Mouse (Mus musculus) heart, embryonic 13.5 days (tissue): ENCODE data around the gene Dach2. TPM values are rescaled to one million over a fixed set of nuclear protein-coding genes. Genes with fewer than 3 reads are reported as not detected.

ENCODE experiments used
- ATAC-seq: fragments of 200-750 bp; cut with Nextera tagmentation; 2 replicates; pipeline ENCODE4 v1.8.0; 2017; ENCODE audit warnings: moderate TSS enrichment; ENCODE audit not compliant: insufficient number of reproducible peaks, low FRiP score, low TSS enrichment; ENCODE audit errors: extremely low read depth
- H3K27ac ChIP-seq: fragments of 300-500 bp; sonication (generic); replicated peaks from 2 replicates; pipeline ENCODE4 v1.5.1; 2015; ENCODE audit warnings: moderate library complexity, mild to moderate bottlenecking, inconsistent platforms
- H3K27me3 ChIP-seq: fragments of 300-500 bp; sonication (generic); replicated peaks from 2 replicates; pipeline ENCODE4 v1.6.1; 2015; ENCODE audit warnings: mild to moderate bottlenecking, inconsistent platforms
- H3K36me3 ChIP-seq: fragments of 300-500 bp; sonication (generic); 2 replicates; pipeline ENCODE4 v1.6.1; 2015; ENCODE audit warnings: mild to moderate bottlenecking, inconsistent platforms
- H3K4me1 ChIP-seq: fragments of 300-500 bp; sonication (generic); 2 replicates; pipeline ENCODE4 v1.6.1; 2015; ENCODE audit warnings: inconsistent platforms
- H3K4me2 ChIP-seq: fragments of 300-500 bp; sonication (generic); 2 replicates; pipeline ENCODE4 v1.6.1; 2015; ENCODE audit warnings: inconsistent platforms, mild to moderate bottlenecking, moderate library complexity
- H3K4me3 ChIP-seq: fragments of 300-500 bp; sonication (generic); 2 replicates; pipeline ENCODE4 v1.5.1; 2015; ENCODE audit warnings: moderate library complexity, mild to moderate bottlenecking, inconsistent platforms
- H3K9ac ChIP-seq: fragments of 300-500 bp; sonication (generic); 2 replicates; pipeline ENCODE4 v1.6.1; 2015; ENCODE audit warnings: inconsistent platforms, mild to moderate bottlenecking, moderate library complexity
- H3K9me3 ChIP-seq: fragments of 300-500 bp; sonication (generic); 2 replicates; pipeline ENCODE4 v1.6.1; 2016; ENCODE audit warnings: inconsistent platforms
- WGBS: fragments of 180-500 bp; shearing (Covaris S2); methylation state at CpG from one replicate; pipeline ENCODE4 v1.1.7; 2015; ENCODE audit warnings: mixed read lengths; 5-methylcytosine and 5-hydroxymethylcytosine counted together
- polyA plus RNA-seq: library from polyadenylated mRNA; unstranded; fragments of >200 nt; fragmentation: Nextera tagmentation; extraction: Ambion mirVana; gene quantifications from 2 replicates; pipeline ENCODE4 v1.2.1, GENCODE M21; 2015

Dach2 gene
- polyA plus RNA-seq, 1 experiment from 2014 or later: 0.53 TPM

DNA sequence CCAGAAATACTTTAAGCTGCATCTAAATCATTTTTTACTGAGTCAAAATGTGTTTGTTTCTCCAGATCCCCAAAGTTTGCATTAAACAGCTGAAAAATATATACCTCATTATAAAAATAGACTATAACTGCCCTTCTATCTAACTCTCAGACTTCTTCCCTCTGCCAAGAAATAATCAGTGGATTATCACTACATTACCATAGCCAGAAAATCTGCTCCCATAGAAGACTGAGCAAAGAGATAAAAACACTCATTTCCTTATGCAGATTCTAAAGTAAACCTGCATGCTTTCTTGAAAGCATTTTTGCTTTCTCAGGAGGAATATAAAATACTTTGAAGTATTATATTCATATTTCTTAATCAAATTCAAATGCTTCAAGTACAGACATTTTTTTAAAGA, 368.8 kb downstream of the Dach2 start:
- H3K9me3 ChIP-seq: no peaks in the 10 kb centered on the region
- no peaks in the 10 kb centered on the region for H3K4me1 ChIP-seq

DNA sequence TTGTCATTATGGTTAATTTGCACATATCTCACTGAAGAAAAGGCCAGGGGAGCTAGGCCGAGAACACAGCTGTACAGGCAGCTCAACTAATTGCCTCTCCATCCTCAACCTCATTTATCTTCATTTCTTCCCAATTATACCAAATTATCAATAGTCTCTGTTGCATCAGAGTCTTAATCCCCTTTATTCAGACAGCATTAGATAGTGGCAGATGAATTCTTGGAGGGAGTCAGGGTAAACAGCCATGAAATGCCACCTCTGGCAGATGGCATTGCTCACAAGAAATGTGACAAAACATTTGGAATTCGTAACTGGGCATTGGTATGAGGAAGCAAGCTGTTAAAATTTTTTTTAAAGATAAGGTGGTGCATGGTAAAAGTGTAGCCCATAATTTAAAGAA, 389.9 kb downstream of the Dach2 start:
- Histone ChIP-seq H3K27ac (no peak overlapping the region), H3K9ac (no peak overlapping the region), H3K27me3 (no peaks in the 10 kb centered on the region), H3K4me2 (no peak overlapping the region), H3K9me3 (no peaks in the 10 kb centered on the region), H3K4me3 (no peak overlapping the region), H3K36me3 (no peaks in the 10 kb centered on the region), H3K4me1 (no peaks in the 10 kb centered on the region)
- 58% methylated on average over 2 of the region's 2 CpGs for WGBS
- ATAC-seq: no peak

More for the DNA sequence above, 368.8 kb downstream of the Dach2 start:
- Histone ChIP-seq H3K4me3 (no peak overlapping the region), H3K27me3 (no peaks in the 10 kb centered on the region), H3K4me2 (no peak overlapping the region), H3K9ac (no peak overlapping the region), H3K36me3 (no peaks in the 10 kb centered on the region), H3K27ac (no peak overlapping the region)
- no peak for ATAC-seq

DNA sequence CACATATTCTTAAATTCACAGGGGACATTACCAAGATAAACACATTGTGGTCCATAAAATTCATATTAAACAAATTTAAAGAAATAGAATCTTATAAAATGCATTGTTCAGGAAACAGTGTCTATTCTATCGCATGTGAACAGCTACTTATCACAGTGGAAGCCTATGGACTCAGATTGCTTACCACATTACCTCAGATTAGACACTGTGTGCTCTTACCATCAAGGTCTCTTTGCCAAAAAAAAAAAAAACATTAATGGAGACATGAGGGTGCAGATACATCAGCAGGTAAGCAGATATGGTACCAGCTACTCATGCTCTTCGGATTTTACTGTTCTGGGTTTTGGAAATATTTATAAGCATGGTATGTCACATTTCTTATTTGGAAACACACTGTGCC, 415.1 kb downstream of the Dach2 start:
- no peak overlapping the region for H3K9ac ChIP-seq
- H3K4me1 ChIP-seq: no peaks in the 10 kb centered on the region
- no peak overlapping the region for H3K27ac ChIP-seq
- WGBS: 67% methylated on average over 2 of the region's 2 CpGs
- no peaks in the 10 kb centered on the region for H3K9me3 ChIP-seq
- no peak for ATAC-seq
- H3K4me3 ChIP-seq: no peak overlapping the region
- no peaks in the 10 kb centered on the region for H3K36me3 ChIP-seq
- no peak overlapping the region for H3K4me2 ChIP-seq
- H3K27me3 ChIP-seq: no peaks in the 10 kb centered on the region

DNA sequence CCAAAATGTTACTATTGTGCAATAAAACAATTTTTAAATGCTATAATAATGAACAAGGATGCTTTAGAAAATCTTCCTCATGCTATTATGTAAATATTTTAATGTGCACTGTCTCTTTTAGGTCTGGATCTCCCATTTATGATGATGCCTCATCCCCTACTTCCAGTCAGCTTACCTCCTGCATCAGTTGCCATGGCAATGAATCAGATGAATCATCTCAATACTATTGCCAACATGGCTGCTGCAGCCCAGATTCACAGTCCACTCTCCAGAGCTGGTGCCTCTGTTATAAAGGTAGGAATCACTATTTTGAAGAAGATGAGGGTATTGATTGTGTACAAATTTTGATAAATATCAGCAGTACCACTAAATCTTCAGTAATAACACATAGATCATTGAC, 426.8 kb downstream of the Dach2 start:
- Histone ChIP-seq H3K27ac (no peak overlapping the region), H3K4me3 (no peak overlapping the region), H3K9me3 (no peaks in the 10 kb centered on the region), H3K9ac (no peak overlapping the region), H3K27me3 (no peaks in the 10 kb centered on the region), H3K4me2 (no peak overlapping the region), H3K36me3 (no peaks in the 10 kb centered on the region), H3K4me1 (no peaks in the 10 kb centered on the region)
- ATAC-seq: no peak

DNA sequence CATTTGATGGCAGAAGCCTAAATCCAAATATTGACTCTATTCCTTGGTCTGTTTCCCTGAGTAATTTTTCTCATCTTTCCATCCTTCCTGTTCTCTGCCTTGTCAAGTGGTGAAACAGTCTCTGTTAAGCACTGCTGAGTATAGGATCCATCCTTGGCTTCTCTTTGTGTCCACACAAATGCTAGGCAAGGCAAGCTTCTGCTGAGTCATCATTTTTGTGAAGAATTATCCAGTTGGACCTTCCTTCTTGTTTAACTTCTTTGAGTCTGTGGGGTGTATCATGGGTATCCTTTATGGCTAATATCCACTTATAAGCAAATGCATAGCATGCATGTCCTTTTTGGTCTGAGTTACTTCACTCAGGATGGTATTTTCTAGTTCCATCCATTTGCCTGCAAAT, 449.8 kb downstream of the Dach2 start:
- ATAC-seq: no peak
- Histone ChIP-seq H3K4me1 (no peaks in the 10 kb centered on the region), H3K9ac (no peak overlapping the region), H3K27me3 (no peaks in the 10 kb centered on the region), H3K36me3 (no peaks in the 10 kb centered on the region), H3K4me2 (no peak overlapping the region), H3K4me3 (no peak overlapping the region), H3K9me3 (0 out of 2 replicates have a peak, but pooled peaks cover 3% of the 10 kb centered on the region), H3K27ac (no peak overlapping the region)

DNA sequence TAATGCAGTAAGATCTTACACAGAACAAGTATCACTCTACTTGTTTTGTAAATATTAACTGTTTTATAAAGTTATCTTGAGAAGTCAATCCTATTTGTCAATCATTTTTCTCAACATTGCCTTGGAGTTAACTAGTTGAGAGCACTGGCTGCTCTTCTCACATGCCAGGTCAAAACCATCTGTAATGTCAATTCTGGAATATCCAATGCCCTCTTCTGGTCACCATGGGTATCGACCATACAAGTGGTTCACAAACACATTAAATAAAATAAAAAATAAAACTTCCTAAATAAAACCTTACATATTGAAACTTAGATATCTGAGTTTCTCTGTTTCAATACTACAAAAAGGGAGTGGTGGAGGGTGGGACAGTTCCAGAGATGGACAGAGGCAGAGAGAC, 495.0 kb downstream of the Dach2 start:
- no peak for ATAC-seq
- Histone ChIP-seq H3K27me3 (no peaks in the 10 kb centered on the region), H3K4me2 (no peak overlapping the region), H3K9ac (no peak overlapping the region), H3K27ac (no peak overlapping the region), H3K4me3 (no peak overlapping the region), H3K9me3 (no peaks in the 10 kb centered on the region), H3K4me1 (no peaks in the 10 kb centered on the region), H3K36me3 (no peaks in the 10 kb centered on the region)
- 16% methylated on average over 1 of the region's 1 CpGs for WGBS

DNA sequence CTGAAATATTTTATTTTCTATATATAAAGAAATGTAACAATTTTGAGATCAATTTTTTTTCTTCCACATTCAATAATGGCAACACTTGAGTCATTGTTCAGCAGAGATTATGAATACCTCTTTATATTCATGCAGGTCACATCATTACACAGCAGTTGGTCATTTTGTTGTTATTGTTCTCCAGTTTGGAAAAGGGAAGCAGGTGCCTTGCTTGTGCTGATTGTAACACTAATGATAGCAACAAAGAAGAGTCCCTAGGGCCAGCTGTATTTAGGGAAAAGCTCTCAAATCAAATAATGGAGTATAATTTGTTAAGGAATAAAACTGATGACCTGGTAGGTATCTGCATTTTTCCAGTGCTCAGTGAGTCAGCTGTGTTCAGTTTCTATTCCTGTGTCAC, 513.1 kb downstream of the Dach2 start:
- no peak overlapping the region for H3K9ac ChIP-seq
- no peak overlapping the region for H3K4me3 ChIP-seq
- no peak overlapping the region for H3K27ac ChIP-seq
- ATAC-seq: no peak
- no peaks in the 10 kb centered on the region for H3K36me3 ChIP-seq
- H3K27me3 ChIP-seq: no peaks in the 10 kb centered on the region
- H3K4me2 ChIP-seq: no peak overlapping the region
- no peaks in the 10 kb centered on the region for H3K4me1 ChIP-seq
- no peaks in the 10 kb centered on the region for H3K9me3 ChIP-seq

DNA sequence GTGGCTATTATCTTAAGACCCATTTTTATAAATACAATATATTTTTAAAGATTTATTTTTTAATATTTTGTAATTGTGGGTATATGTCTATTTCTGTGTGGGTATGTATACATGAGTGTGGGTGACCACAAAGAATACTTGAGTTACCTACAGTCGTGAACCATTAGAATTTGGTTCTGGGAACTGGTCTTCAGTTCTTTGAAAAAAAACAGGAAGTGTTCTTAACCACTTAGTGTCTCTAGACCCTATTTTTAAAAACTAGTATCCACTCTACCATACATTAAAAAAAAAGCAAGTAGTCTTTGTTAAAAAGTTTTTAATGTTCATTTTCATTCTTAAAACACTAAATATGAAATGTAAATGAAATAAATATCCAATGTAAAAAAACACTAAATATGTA, 529.5 kb downstream of the Dach2 start:
- H3K27ac ChIP-seq: no peak overlapping the region
- H3K4me3 ChIP-seq: no peak overlapping the region
- no peaks in the 10 kb centered on the region for H3K4me1 ChIP-seq
- no peaks in the 10 kb centered on the region for H3K36me3 ChIP-seq
- no peak overlapping the region for H3K4me2 ChIP-seq
- no peaks in the 10 kb centered on the region for H3K9me3 ChIP-seq
- ATAC-seq: no peak
- 42% methylated on average over 1 of the region's 1 CpGs for WGBS
- H3K9ac ChIP-seq: no peak overlapping the region
- H3K27me3 ChIP-seq: no peaks in the 10 kb centered on the region

DNA sequence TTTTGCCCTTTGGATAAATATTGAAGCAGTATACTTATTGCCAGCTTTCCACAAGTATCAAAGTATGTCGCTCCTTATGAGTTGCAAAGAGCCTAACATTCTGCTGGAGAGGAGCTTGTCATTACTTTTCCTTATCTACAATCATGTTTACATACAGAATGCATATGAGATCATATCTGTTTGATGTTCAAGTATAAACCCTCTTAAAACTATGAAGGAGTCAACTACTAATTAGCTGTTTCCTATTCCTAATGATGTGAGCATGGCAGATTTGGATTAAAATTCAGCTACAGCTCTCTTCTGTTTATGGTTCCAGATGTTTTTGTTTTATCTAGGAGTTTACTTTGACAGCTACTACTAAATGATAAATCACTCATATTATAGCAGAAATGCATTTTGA, 535.8 kb downstream of the Dach2 start:
- no peaks in the 10 kb centered on the region for H3K9me3 ChIP-seq
- no peak overlapping the region for H3K4me2 ChIP-seq
- no peak overlapping the region for H3K9ac ChIP-seq
- 87% methylated on average over 1 of the region's 1 CpGs for WGBS
- no peak for ATAC-seq
- H3K27me3 ChIP-seq: no peaks in the 10 kb centered on the region
- H3K4me1 ChIP-seq: no peaks in the 10 kb centered on the region
- no peak overlapping the region for H3K27ac ChIP-seq
- H3K36me3 ChIP-seq: no peaks in the 10 kb centered on the region
- no peak overlapping the region for H3K4me3 ChIP-seq

DNA sequence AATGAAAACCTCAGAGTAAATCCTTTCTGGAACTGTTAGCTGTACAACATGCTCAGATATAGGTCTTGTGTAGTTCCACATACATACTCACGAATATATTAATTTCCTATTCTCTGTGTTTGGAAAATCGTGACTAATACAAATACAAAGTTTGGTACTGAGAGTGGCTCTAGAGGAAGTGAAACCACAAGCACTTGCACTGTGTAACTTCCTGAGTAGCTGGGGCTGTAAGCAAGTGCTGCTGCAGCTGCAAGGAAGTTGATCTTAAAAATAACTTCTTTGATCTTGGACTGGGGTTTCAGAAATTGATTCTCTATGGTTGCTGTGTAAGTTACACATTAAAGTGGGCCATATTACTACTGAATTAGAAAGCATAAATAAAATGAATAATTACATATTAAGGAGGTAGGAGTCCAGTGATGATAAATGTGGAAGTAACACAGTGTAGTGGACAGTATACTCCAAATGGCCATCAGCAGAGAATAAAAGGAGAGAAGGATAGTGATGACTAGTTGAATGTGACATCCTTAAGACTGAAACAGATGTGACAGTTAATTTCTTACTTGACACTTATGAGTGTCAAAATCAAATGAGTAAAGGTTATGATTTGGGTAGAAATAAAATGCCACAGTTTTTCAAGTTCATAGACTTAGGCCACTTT, 570.7 kb downstream of the Dach2 start:
- Histone ChIP-seq H3K4me1 (no peaks in the 10 kb centered on the region), H3K27ac (no peak overlapping the region), H3K4me2 (no peak overlapping the region), H3K27me3 (no peaks in the 10 kb centered on the region), H3K4me3 (no peak overlapping the region), H3K9me3 (no peaks in the 10 kb centered on the region), H3K36me3 (no peaks in the 10 kb centered on the region), H3K9ac (no peak overlapping the region)
- ATAC-seq: no peak
- 56% methylated on average over 2 of the region's 2 CpGs for whole genome bisulfite sequencing
